Mouse (Mus musculus) megakaryocyte progenitor cell, adult 5-6 weeks (primary cell): ENCODE measurements around the gene Mrpl14. TPM values are rescaled to one million over a fixed set of nuclear protein-coding genes. Genes with fewer than 3 reads are reported as not detected.

ENCODE experiments used
- ATAC-seq: replicated peaks from 2 replicates; pipeline ENCODE4 v1.8.0; 2016; ENCODE audit warnings: mild to moderate bottlenecking, moderate TSS enrichment, inconsistent platforms; ENCODE audit not compliant: poor library complexity
- total RNA-seq, 2 experiments: library from RNA; stranded (forward) in 1 of 2; stranded (reverse) in 1 of 2; fragments of 157-497, 149-512 nt in 1 of 2; fragments of 200-1000 nt in 1 of 2; gene quantifications; 2 replicates each; pipeline versions ENCODE4 v1.2.3 to v1.2.4; 2015 to 2017

Gene Mrpl14
- total RNA-seq, 2 experiments from 2014 or later, result 24.9 to 47.5 TPM

- ATAC-seq, result peak; percentile 98
Measured at GRCm38 (mm10) chr17:45718323-45718722, 32.2 kb downstream of the Mrpl14 start.

DNA sequence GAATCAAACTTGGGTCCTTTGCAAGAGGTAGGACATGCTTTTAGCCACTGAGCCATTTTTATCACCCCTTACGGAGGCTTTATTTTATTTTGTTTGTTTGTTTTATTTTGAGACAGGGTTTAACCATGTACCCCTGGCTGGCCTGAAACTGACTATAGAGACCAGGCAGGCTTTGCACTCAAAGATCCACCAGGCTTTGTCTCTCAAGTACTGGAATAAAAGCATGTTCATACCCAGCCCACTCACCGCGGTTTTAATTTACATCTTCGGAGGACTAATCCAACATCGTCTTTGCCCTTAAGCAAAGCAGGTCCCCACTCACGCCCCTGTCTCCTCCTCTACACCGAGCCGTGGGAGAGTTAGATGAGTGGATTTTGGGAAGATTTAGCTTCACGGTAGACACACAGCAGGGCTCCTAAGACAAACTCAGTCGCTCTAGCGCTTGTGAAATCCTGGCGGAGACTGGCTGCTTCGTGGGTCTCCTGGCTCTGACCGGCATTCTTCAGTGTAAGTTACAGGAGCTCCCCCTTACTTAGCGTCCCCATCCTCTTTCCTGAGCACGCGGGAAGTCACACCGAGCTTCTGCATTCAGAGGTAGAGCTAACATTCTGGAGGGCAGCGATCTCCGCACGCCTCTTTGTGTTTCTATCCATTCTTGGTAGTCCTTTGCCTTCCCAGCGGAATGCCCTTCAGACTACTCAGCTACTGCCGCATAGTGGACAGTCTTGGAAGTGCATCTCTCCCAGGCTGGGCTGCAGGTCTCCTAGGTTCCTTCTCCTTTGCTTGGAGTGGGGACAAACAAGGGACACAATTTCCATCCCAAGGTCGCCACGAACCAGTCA, 37.8 kb downstream of the Mrpl14 start:
- peak; percentile 93 for ATAC-seq

DNA sequence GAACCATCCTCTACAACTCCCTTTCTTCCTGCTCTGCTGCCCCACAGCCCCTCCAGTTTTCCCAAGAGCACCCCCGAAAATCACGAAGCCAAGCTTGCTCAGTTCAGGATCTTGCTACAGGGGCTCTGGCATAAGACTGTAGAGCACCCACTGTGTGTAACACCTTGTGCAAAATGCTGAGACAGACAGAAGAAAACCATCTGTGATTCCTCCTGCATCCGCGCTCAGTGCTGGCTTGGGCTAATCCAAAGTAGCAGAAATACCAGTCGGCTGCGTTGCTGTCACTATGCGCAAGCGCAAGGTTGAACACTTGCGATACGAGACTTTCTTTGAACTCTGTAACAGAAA, 38.4 kb downstream of the Mrpl14 start:
- ATAC-seq, result no peak

GRCm38 (mm10) chr17:45726249-45726648, 40.1 kb downstream of the Mrpl14 start:
- peak; percentile 41 for ATAC-seq

- no peak for ATAC-seq
Measured at GRCm38 (mm10) chr17:45727481-45727880, 41.4 kb downstream of the Mrpl14 start.

DNA sequence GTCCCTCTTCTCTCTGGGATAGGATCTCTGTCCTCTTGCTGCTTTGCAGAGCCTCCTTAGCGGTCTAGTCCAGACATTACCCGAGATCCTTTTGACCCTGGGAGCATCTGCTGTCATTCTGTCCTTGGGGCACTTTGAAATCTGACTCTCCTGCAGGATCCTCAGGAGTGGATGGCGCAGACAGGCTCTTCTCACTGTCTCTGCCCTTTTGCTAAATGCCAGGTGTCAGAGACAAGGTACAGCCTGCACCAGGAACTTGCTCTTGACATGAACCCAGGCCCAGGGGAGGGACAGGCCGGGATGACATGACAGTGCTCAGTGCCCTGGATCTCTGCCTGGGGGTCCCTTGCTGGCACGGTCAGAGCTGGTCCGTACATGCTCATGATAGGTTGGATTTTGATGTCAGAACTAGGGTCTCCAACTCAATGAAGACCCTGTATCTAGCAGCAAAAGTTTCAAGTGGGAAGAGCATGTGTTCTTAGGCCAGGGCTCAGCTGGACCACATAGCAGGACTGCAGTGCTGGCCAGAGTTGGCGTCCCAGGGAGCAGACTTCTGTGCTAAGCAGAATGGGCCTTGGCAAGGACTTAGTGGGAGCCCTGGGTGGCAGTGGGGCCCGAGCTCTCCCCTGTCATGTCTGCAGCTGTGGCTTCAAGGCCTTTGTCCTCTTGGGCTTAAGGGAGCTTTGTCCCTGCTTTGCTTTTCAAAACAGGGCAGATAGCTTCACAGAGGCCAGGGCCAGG, 42.0 kb downstream of the Mrpl14 start:
- no peak for ATAC-seq

GRCm38 (mm10) chr17:45729387-45729786, 43.3 kb downstream of the Mrpl14 start:
- no peak for ATAC-seq

DNA sequence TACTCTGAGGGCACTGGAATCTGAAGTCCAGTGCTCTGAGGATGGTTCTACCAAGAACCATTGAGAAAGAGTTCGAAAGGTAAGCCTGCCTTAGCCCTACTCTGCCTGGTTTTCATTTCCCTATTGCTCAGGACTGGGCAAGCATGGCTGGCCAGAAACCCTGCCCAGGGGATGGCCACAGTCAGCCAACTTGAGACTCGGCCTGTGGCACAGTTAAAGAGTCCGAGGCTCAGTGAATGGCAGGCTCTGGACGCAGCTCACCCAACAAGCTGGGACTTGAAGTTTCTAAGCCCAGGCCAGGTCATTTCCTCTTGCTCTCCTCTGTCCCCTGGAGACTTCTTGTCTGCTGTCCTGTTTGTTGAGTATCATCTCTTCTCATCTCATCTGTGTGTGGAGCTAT, 44.6 kb downstream of the Mrpl14 start:
- ATAC-seq, result no peak

DNA sequence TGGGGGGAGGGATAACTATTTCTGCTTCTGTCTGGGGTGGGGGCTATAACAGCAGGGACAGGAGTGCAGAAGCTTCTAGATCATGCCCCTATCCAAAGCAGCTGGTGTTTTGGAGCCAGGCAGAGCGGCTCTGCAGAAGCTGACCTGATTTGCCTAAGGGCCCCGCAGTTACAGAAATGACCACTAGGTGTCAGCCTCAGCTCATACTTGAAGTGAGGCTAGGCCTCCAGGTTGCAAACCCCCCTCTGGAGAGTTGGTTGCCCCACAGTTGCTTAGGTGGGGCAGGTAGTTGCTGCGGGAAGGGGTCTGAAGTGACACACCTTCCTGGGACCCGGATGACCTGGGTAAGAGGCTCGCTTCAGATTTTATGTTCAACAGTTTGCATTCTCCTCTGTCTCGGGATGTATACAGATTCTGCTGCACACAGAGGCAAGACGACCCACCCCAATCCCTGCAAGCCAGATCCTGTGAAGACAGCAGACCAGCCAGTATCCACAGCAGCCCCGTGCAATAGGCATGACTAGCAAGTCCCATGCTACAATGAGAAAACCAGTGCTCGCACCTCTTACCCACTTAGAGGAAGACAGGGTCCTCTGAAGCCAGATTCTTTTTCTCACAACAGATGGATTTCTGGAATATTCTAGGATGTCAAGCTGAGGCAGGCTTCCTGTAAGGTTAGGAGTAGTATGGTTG, 45.2 kb downstream of the Mrpl14 start:
- peak; percentile 71 for ATAC-seq

GRCm38 (mm10) chr17:45733038-45733734, 47.1 kb downstream of the Mrpl14 start:
- ATAC-seq, result no peak

DNA sequence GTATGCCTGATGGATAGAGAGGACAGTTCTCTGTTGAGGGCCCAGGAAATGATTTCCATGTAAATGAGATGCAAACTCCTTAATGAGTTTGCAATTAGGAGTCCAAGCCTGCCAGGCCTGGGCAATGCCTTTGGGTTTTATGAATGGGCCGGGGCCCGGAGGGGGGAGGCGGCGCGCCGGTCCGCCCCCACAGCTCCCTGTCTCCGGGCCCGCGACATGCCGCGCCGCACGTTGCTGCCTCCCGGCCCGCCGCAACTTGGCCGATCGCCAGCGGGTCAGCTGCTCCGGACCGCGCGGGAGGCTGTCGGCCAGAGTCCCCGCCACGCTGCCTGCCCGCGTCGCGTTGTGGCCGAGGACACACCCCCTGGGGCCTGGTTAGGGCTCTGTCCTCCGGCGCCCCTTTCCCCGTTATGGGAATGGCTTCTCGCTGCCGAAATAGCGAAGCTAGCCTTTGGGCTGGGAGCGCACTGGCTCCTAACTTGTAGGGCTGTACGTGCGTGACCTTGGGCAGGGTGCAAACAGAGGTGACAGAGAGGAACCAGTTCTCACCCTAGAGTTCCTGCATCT, 47.7 kb downstream of the Mrpl14 start, which contains the start of gene 1600014C23Rik:
1600014C23Rik (minus strand) TSS at position 110 of the 567 bp plus-strand sequence.
- ATAC-seq, result no peak

GRCm38 (mm10) chr17:45734333-45734732, 48.2 kb downstream of the Mrpl14 start:
- ATAC-seq, result no peak

GRCm38 (mm10) chr17:45734881-45735280, 48.8 kb downstream of the Mrpl14 start:
- ATAC-seq, result no peak

- peak; percentile 59 for ATAC-seq
Measured at GRCm38 (mm10) chr17:45735382-45736310, 49.5 kb downstream of the Mrpl14 start.

GRCm38 (mm10) chr17:45736311-45737077, 50.4 kb downstream of the Mrpl14 start:
- peak; percentile 49 for ATAC-seq

- ATAC-seq, result peak; percentile 42
Measured at GRCm38 (mm10) chr17:45737078-45737601, 51.0 kb downstream of the Mrpl14 start.

- ATAC-seq, result peak; percentile 72
Measured at GRCm38 (mm10) chr17:45742371-45743147, 56.4 kb downstream of the Mrpl14 start.

DNA sequence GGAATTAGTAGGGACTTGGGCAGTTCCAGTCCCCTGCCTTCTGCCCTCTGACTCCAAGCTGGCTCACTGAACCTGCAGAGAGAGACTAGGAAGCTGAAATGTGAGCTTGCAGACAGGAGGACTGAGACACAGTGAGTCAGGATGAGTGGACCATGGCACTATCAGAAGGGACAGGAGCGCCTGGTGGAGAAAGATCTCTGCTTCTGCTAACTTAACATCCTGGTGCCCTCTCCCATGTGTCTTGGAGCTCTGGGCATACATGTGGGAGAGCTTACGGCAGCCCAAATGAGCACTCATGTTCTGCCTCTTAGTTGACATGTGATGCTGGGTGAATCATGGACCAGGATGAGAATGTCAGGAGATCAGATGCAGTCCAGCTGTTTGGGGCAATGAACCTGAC, 59.5 kb downstream of the Mrpl14 start:
- ATAC-seq, result no peak
